17 mouse cellular contexts compared by ENCODE assay signal in genomic region chr2:181391022-181391421, GRCm38 (mm10). TPM values are rescaled to one million over a fixed set of nuclear protein-coding genes. Genes with fewer than 3 reads are reported as not detected.
DNase-seq lines count a peak whose midpoint lies in the region; ATAC-seq and TF ChIP-seq lines count a peak whose summit lies in the region.
"Had no signal": no experiment of that assay in that cellular context is flagged by ENCODE, and none has a peak within 500 bp of the region (broad histone marks: within the 10 kb centered on the region; RNA-seq: fewer than 3 reads in every experiment).

No protein-coding gene starts in this region.

- peaks cover 34% of the 10 kb centered on the region for H3K4me1 ChIP-seq in cerebellum, adult 2 months (ENCODE audit: control insufficient read depth, insufficient read depth, low read length)
- H3K4me1 ChIP-seq in midbrain, embryonic 13.5 days (replicated peaks) = no peaks in the 10 kb centered on the region
- H3K4me1 ChIP-seq in midbrain, embryonic 10.5 days = no peaks in the 10 kb centered on the region
- 0 out of 2 replicates have a peak, but pooled peaks cover 2% of the 10 kb centered on the region for H3K4me1 ChIP-seq in stomach, embryonic 16.5 days (ENCODE audit: control insufficient read depth, insufficient read depth, low read length)
- H3K4me1 ChIP-seq in stomach, postnatal 0 days (replicated peaks; ENCODE audit: control insufficient read depth, insufficient read depth) = no peaks in the 10 kb centered on the region
- H3K4me1 ChIP-seq: forebrain, embryonic 10.5 days; heart, embryonic 12.5 days had no signal

- no peak for TF ChIP-seq EP300 in stomach, postnatal 0 days (optimal IDR thresholded peaks at IDR 0.05)

- no peak overlapping the region for H3K9ac ChIP-seq in midbrain, embryonic 13.5 days (replicated peaks)
- no peak overlapping the region for H3K9ac ChIP-seq in stomach, embryonic 16.5 days (ENCODE audit: low read length)
- H3K9ac ChIP-seq in stomach, postnatal 0 days (ENCODE audit: low read length) = no peak overlapping the region
- H3K9ac ChIP-seq: heart, embryonic 12.5 days; hindbrain, embryonic 14.5 days had no signal

- no peak for TF ChIP-seq CTCF in cerebellum, adult 2 months (IDR thresholded peaks at IDR 0.05; ENCODE audit: borderline replicate concordance, insufficient read depth, low read depth, low read length)
- TF ChIP-seq CTCF in gastrocnemius, adult 2 months (IDR thresholded peaks at IDR 0.05) = no peak
- no peak for TF ChIP-seq CTCF in stomach, postnatal 0 days (IDR thresholded peaks at IDR 0.05; ENCODE audit: low read depth)

- peaks cover 52% of the 10 kb centered on the region for H3K36me3 ChIP-seq in midbrain, embryonic 13.5 days
- H3K36me3 ChIP-seq in midbrain, embryonic 10.5 days = peaks cover 63% of the 10 kb centered on the region
- H3K36me3 ChIP-seq in stomach, embryonic 16.5 days (ENCODE audit: control insufficient read depth, insufficient read depth, low read length) = no peaks in the 10 kb centered on the region
- H3K36me3 ChIP-seq in stomach, postnatal 0 days (ENCODE audit: control insufficient read depth, insufficient read depth, low read length) = no peaks in the 10 kb centered on the region

- no peak overlapping the region for H3K4me2 ChIP-seq in midbrain, embryonic 13.5 days (replicated peaks)
- H3K4me2 ChIP-seq in stomach, embryonic 16.5 days (ENCODE audit: low read depth, low read length) = no peak overlapping the region
- no peak overlapping the region for H3K4me2 ChIP-seq in stomach, postnatal 0 days (replicated peaks; ENCODE audit: low read depth)
- H3K4me2 ChIP-seq: heart, embryonic 12.5 days; hindbrain, embryonic 14.5 days had no signal

- H3K4me3 ChIP-seq in cerebellum, adult 2 months (replicated peaks; ENCODE audit: insufficient read depth, low read depth, low read length) = no peak overlapping the region
- H3K4me3 ChIP-seq in gastrocnemius, adult 2 months = no peak overlapping the region
- no peak overlapping the region for H3K4me3 ChIP-seq in midbrain, embryonic 13.5 days (replicated peaks)
- H3K4me3 ChIP-seq in midbrain, embryonic 10.5 days = no peak overlapping the region
- no peak overlapping the region for H3K4me3 ChIP-seq in stomach, embryonic 16.5 days (replicated peaks; ENCODE audit: low read length)
- no peak overlapping the region for H3K4me3 ChIP-seq in stomach, postnatal 0 days (ENCODE audit: low read depth, low read length)
- H3K4me3 ChIP-seq: erythroblast, embryonic 14.5 days; forebrain, embryonic 10.5 days; heart, embryonic 12.5 days; hindbrain, embryonic 10.5 days had no signal

- ATAC-seq in midbrain, embryonic 13.5 days = 0 out of 2 replicates have a peak, but pooled peaks have one; percentile 9
- ATAC-seq in stomach, embryonic 16.5 days (ENCODE audit: insufficient read depth, low FRiP score) = peak; percentile 23; the same call in 1 of the 2 replicates
- ATAC-seq in stomach, postnatal 0 days (ENCODE audit: low FRiP score, low TSS enrichment) = no peak
- ATAC-seq: forebrain, embryonic 16.5 days had no signal

- H3K27me3 ChIP-seq in cerebellum, adult 2 months (ENCODE audit: control insufficient read depth, insufficient read depth, low read length) = no peaks in the 10 kb centered on the region
- H3K27me3 ChIP-seq in midbrain, embryonic 13.5 days = no peaks in the 10 kb centered on the region
- no peaks in the 10 kb centered on the region for H3K27me3 ChIP-seq in midbrain, embryonic 10.5 days (ENCODE audit: low read depth, poor library complexity, severe bottlenecking)
- no peaks in the 10 kb centered on the region for H3K27me3 ChIP-seq in stomach, embryonic 16.5 days (ENCODE audit: control insufficient read depth, insufficient read depth, low read length)
- H3K27me3 ChIP-seq in stomach, postnatal 0 days (ENCODE audit: control insufficient read depth, insufficient read depth, low read length) = no peaks in the 10 kb centered on the region
- H3K27me3 ChIP-seq: heart, embryonic 12.5 days had no signal

- no peak for TF ChIP-seq POLR2A in cerebellum, adult 2 months (IDR thresholded peaks at IDR 0.05; ENCODE audit: borderline replicate concordance, insufficient read depth, low read length)

- no peaks in the 10 kb centered on the region for H3K9me3 ChIP-seq in midbrain, embryonic 13.5 days
- no peaks in the 10 kb centered on the region for H3K9me3 ChIP-seq in midbrain, embryonic 10.5 days (replicated peaks)
- no peaks in the 10 kb centered on the region for H3K9me3 ChIP-seq in stomach, embryonic 16.5 days (replicated peaks; ENCODE audit: control insufficient read depth, low read length)
- no peaks in the 10 kb centered on the region for H3K9me3 ChIP-seq in stomach, postnatal 0 days (ENCODE audit: control insufficient read depth, low read length)
- H3K9me3 ChIP-seq: forebrain, embryonic 10.5 days; heart, embryonic 12.5 days; hindbrain, embryonic 10.5 days had no signal

- intact Hi-C loops in gastrocnemius, adult 2 months (cut with DNase I) = loop anchor here (5.0 kb wide), 2 partner anchors 66 to 186 kb away; partner anchors contain the start of gene Zbtb46

- peak overlapping the region; percentile 17; the same call in 1 of the 2 replicates for H3K27ac ChIP-seq in cerebellum, adult 2 months (ENCODE audit: insufficient read depth, low read length)
- H3K27ac ChIP-seq in gastrocnemius, adult 2 months = peak overlapping the region; percentile 76
- H3K27ac ChIP-seq in midbrain, embryonic 13.5 days = no peak overlapping the region
- no peak overlapping the region for H3K27ac ChIP-seq in midbrain, embryonic 10.5 days (replicated peaks)
- H3K27ac ChIP-seq in stomach, embryonic 16.5 days (ENCODE audit: low read length) = no peak overlapping the region
- no peak overlapping the region for H3K27ac ChIP-seq in stomach, postnatal 0 days (replicated peaks)
- H3K27ac ChIP-seq: forebrain, embryonic 10.5 days; hindbrain, embryonic 10.5 days; hindbrain, embryonic 14.5 days had no signal

- 84% methylated on average over 15 of the region's 15 CpGs for WGBS in cerebellum, adult 2 months
- WGBS in midbrain, embryonic 13.5 days = 91% methylated on average over 15 of the region's 15 CpGs
- 91% methylated on average over 15 of the region's 15 CpGs for WGBS in midbrain, embryonic 10.5 days
- WGBS in stomach, embryonic 16.5 days = 89% methylated on average over 15 of the region's 15 CpGs
- 86% methylated on average over 15 of the region's 15 CpGs for WGBS in stomach, postnatal 0 days

- DNase-seq in cerebellum, adult 2 months = no peak
- DNase-seq in cerebellum, postnatal 25 days = no peak
- peak; percentile 42 for DNase-seq in gastrocnemius, adult 2 months
- no peak for DNase-seq in gastrocnemius, adult 18-20 months (ENCODE audit: low spot score)
- no peak for DNase-seq in midbrain, embryonic 10.5 days (ENCODE audit: low spot score)
- DNase-seq in stomach, postnatal 0 days (ENCODE audit: low spot score) = no peak
- DNase-seq: cerebellum, adult 18-20 months; cerebellum, postnatal 36 days; gastrocnemius, postnatal 25 days had no signal

RNA-seq across cellular contexts. Expression of gene Lime1, which starts 11.1 kb away (rescaled TPM):
- polyA plus RNA-seq in cerebellum, adult 2 months (2012; rRNA removed) = 79.8 and 85.0 TPM in 2 replicates
- 1 to 10 TPM; 5.8 to 6.2 TPM for total RNA-seq in gastrocnemius, adult 2 months (2021)
- total RNA-seq in gastrocnemius, adult 18-20 months (2021) = 1 to 10 TPM; 3.8 to 4.5 TPM
- 42.1 and 46.7 TPM in 2 replicates for polyA plus RNA-seq in midbrain, embryonic 13.5 days (2015; fragmentation: Nextera tagmentation; extraction: Ambion mirVana)
- polyA plus RNA-seq in midbrain, embryonic 10.5 days (2016; fragmentation: Nextera tagmentation; extraction: Ambion mirVana) = 26.0 and 32.2 TPM in 2 replicates
- polyA plus RNA-seq in stomach, embryonic 16.5 days (2015; fragmentation: Nextera tagmentation; extraction: Ambion mirVana) = 17.8 and 19.9 TPM in 2 replicates
- polyA plus RNA-seq in stomach, postnatal 0 days (2015; fragmentation: Nextera tagmentation; extraction: Ambion mirVana) = 8.3 and 8.8 TPM in 2 replicates

RNA-seq across cellular contexts. Expression of gene Arfrp1, which starts 25.8 kb away (rescaled TPM):
- polyA plus RNA-seq in cerebellum, adult 2 months (2012; rRNA removed) = 75.6 and 77.7 TPM in 2 replicates
- total RNA-seq in gastrocnemius, adult 2 months (2021) = 10 to 100 TPM; 23.6 to 30.8 TPM
- 10 to 100 TPM; 23.0 to 26.5 TPM for total RNA-seq in gastrocnemius, adult 18-20 months (2021)
- 91.6 and 95.9 TPM in 2 replicates for polyA plus RNA-seq in midbrain, embryonic 13.5 days (2015; fragmentation: Nextera tagmentation; extraction: Ambion mirVana)
- polyA plus RNA-seq in midbrain, embryonic 10.5 days (2016; fragmentation: Nextera tagmentation; extraction: Ambion mirVana) = 79.2 and 85.6 TPM in 2 replicates
- polyA plus RNA-seq in stomach, embryonic 16.5 days (2015; fragmentation: Nextera tagmentation; extraction: Ambion mirVana) = 53.7 and 59.5 TPM in 2 replicates
- polyA plus RNA-seq in stomach, postnatal 0 days (2015; fragmentation: Nextera tagmentation; extraction: Ambion mirVana) = 30.1 and 33.7 TPM in 2 replicates

RNA-seq across cellular contexts. Expression of gene Zgpat, which starts 26.3 kb away (rescaled TPM):
- 102 and 106 TPM in 2 replicates for polyA plus RNA-seq in cerebellum, adult 2 months (2012; rRNA removed)
- total RNA-seq in gastrocnemius, adult 2 months (2021) = 10 to 100 TPM; 13.7 to 14.8 TPM
- 10 to 100 TPM; 11.7 to 12.4 TPM for total RNA-seq in gastrocnemius, adult 18-20 months (2021)
- 71.5 and 78.5 TPM in 2 replicates for polyA plus RNA-seq in midbrain, embryonic 13.5 days (2015; fragmentation: Nextera tagmentation; extraction: Ambion mirVana)
- 45.0 and 50.5 TPM in 2 replicates for polyA plus RNA-seq in midbrain, embryonic 10.5 days (2016; fragmentation: Nextera tagmentation; extraction: Ambion mirVana)
- 34.5 and 35.6 TPM in 2 replicates for polyA plus RNA-seq in stomach, embryonic 16.5 days (2015; fragmentation: Nextera tagmentation; extraction: Ambion mirVana)
- polyA plus RNA-seq in stomach, postnatal 0 days (2015; fragmentation: Nextera tagmentation; extraction: Ambion mirVana) = 15.5 and 18.2 TPM in 2 replicates

Comparison
In these comparisons a context has a peak if more than half of its experiments do, and no peak if none do; other contexts are left out.
1. H3K27ac ChIP-seq: peak in cerebellum, adult 2 months (single experiment) and gastrocnemius, adult 2 months (single experiment); none in midbrain, embryonic 13.5 days (single experiment), midbrain, embryonic 10.5 days (single experiment), stomach, embryonic 16.5 days (single experiment) and stomach, postnatal 0 days (single experiment).